Mouse (Mus musculus) embryo, embryonic 10.5 days (tissue): ENCODE measurements around the gene Casp2.

ENCODE experiments used
- DNase-seq: peaks from one replicate; pipeline ENCODE4 v3.0.0-alpha.2; 2015; ENCODE audit warnings: low spot score

Casp2 gene

DNA sequence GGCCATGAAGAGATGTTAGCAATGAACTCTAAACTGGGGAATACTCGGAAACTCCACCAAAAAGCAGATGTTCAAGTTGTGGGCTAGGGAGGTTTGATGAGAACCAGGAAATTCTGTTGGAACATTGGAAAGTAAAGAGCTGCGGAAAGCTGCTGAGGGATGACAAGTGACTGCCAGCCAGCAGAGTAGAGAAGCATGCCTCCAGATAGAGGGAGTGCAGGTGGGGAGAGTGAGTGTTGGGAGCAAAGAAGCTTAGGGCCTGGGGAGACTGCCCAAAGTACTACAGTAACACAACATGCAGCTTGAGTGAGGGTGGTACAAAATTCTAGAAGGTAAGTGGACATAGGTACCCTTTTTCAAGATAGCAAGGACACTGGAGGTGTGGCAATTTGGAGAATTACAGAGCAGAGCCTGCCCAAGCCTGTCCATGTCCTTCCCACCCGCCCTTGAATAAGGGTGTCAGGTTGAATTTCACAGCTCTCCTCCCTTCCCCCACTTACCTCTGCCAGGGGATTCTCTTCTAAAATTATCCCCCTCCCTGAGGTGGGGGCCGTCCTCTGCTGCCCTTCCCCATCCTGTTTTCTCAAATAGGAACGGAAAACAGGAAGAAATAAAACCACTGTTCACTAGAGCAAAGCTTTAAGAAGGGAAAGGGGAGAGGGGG, 18.2 kb downstream of the Casp2 start:
- no peak for DNase-seq

- DNase-seq: no peak
These were observed 21.7 kb downstream of the Casp2 start, which contains the start of gene Clcn1 for GRCm38 (mm10) chr6:42286448-42286847. Gene Clcn1 (plus strand): TSS chr6:42286685.

- no peak for DNase-seq
These were observed 22.8 kb downstream of the Casp2 start for GRCm38 (mm10) chr6:42287562-42287961.

DNA sequence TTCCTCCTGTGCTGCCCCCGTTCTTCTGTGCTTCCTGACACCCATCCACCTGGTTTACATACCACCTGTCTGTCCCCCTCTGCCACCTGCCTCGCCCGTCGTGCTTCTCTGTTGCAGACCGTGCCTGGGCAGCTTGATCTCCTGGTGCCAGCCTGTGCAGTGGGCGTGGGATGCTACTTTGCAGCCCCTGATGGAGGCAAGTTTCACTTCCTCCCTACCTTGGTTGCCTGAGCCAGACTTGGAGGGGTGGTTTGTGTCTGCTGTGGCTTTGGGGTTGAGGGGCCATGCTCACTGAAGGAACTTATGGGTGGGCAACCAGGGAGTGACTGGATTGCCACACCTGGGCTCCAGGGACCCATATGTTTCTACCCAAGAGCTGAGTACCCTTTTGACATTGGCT, 28.5 kb downstream of the Casp2 start:
- DNase-seq: no peak

DNA sequence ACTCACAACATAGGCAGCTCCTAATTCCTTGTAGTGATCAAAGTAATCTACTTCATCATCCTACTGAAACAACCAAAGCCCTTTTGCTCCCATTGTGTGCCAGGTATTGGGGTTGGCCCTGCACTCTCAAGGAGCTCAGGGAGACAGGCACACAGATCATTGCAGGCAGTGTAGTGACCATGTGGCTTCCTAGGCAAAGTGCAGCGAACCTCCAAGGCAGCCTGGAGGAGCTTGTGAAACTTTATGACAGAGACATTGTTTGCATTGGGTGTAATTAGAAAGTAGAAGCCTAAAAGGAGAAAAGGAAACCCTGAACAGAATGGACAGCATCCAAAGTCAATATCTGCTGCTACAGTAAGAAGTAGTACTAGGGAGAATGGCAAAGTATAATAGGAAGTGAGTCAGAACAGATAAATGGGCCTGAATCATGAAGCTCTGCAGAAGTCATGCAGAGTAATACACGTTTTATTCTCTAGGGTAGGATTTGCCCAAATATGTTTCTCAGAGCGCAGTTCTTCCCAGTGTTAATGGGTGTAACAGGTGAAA, 30.8 kb downstream of the Casp2 start:
- DNase-seq: no peak

DNA sequence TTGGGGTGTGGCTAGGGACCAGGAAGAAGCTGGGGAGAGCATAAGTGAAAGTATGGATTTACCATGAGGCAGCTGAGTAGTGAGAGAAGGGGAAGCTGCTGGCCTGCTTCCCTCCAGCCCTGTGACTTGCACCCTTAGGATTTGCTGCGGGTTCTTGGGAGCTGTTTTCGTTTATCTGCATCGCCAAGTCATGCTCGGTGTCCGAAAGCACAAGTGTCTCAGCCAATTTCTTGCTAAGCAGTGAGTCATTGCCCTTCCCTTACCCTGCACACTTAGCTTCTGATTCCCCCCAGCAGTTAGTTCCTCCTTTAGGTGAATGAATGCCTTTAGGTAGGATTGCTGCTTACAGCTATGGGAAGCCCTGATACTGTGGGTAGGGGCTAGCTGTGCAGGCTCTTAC, 34.6 kb downstream of the Casp2 start:
- DNase-seq: no peak

- DNase-seq: no peak
These were observed 45.1 kb downstream of the Casp2 start for GRCm38 (mm10) chr6:42309816-42310378.

- DNase-seq: no peak
These were observed 45.8 kb downstream of the Casp2 start for GRCm38 (mm10) chr6:42310427-42311053.

DNA sequence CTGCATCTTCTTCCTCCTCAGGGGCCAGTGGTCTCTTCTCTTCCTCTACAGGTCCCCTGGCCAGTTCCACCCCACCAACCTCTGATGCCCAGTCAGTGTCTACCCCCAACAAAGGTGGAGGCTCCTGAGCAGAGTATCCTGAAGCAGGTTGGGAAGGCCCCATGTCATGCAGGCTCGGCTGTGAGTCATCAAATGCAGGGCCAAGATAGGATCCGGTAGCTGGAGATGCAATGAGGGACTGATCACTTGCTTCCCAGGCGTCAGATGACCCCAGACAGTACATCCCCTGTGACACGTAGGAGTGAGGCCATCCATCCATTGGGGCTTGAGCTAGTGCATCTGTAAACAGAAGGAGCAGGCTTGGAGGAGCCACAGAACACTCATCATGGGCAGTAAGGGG, 53.5 kb downstream of the Casp2 start:
- DNase-seq: no peak

DNA sequence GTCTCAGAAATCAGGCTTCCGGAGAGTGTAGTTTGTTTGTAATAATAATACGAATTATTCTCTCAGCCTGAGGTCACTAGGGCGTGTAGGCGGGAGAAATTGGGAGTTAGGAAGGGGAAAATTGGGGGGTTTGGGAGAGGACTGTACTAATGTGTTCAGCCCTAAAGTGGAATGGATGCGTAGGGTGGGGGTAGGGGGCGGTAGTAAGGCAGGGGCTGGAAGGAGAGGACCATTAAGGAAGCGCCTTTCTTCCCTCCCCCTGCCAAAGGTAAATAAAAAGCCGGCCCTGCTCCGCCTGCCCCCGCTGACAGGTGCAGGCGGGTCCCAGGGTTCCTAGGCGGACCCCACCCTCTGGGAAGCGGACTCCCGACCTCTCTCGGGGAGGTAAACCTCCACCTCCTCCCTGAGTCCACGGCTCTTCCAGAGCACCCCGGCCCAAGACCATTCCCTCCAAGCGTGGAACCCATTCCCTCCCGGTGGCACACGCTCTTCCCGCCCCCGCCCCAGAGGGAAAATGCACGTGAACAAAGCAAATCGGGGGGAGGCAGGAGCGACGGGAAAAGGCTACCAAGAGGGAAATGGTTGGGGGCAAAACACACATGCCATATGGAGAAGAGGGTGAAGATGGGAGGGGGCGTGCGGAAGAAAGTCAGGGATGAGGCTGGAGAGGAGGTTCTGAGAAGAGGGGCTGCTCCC, 58.7 kb downstream of the Casp2 start:
- DNase-seq: peak; percentile 8

- peak; percentile 57 for DNase-seq
These were observed 59.3 kb downstream of the Casp2 start for GRCm38 (mm10) chr6:42324067-42324481.

GRCm38 (mm10) chr6:42324482-42325267, 59.9 kb downstream of the Casp2 start, which contains the start of gene Fam131b:
Gene Fam131b (minus strand): TSS chr6:42324643.
- peak; percentile 70 for DNase-seq

DNA sequence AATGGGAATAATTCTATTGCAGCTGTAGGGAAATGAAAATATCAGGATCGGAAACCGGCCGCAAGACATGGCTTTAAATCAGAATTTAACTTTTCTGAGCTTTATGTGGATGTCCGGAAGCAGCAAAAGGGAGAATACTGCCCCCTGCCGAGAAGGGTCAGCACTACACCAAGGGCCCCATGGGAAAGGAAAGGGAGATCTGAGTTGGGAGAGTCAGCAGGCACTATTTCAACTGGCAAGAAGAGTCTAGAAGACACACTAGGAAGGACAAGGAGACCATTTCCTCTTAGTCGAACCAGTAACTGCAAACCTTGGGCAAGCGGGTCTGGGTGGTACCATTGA, 60.5 kb downstream of the Casp2 start:
- DNase-seq: peak; percentile 91

- DNase-seq: no peak
These were observed 61.7 kb downstream of the Casp2 start for GRCm38 (mm10) chr6:42326509-42326908.

- no peak for DNase-seq
These were observed 64.0 kb downstream of the Casp2 start for GRCm38 (mm10) chr6:42328757-42329156.

DNA sequence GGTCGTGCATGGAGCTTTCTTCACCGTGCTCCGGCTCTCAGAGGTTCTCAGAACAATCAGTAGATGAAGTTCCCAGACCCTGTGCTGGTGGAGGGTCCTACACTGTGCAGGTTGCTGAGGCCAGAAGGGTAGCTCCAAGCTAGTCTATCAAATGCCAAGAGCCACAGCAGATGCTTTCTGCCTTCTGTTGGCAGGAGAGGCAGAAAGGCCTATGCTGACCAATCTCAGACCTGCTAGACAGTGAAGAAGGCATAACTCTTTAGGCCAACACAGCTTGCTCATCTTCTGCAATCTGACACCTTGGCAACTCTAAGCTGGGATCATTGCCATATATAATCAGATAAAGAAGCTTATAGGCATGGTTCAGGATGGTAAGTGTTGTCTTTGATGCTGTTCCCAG, 65.4 kb downstream of the Casp2 start:
- no peak for DNase-seq

GRCm38 (mm10) chr6:42330946-42331345, 66.2 kb downstream of the Casp2 start:
- no peak for DNase-seq
